Mouse (Mus musculus): ENCODE data around the gene Rhox3a2.
"Not testable (repeated sequence)": the region's sequence is repeated elsewhere in the genome, so short reads cannot be mapped to it uniquely, and the experiment has no call there.

Gene Rhox3a2

GRCm38 (mm10) chrX:37379728-37380127 is at the start of gene Rhox3a2:
Rhox3a2 (plus strand) TSS chrX:37380028.
- DNase-seq (ENCODE audit: low spot score) = not testable (repeated sequence)

- DNase-seq (ENCODE audit: low spot score) = not testable (repeated sequence)
Observed at GRCm38 (mm10) chrX:37390548-37390947, 10.7 kb downstream of the Rhox3a2 start, which contains the start of gene Rhox4a2. Rhox4a2 (plus strand) TSS chrX:37390848.

GRCm38 (mm10) chrX:37411767-37412166 is 31.9 kb downstream of the Rhox3a2 start, which contains the start of gene Rhox2b:
Rhox2b (plus strand) TSS chrX:37412067.
- not testable (repeated sequence) for DNase-seq (ENCODE audit: low spot score)

- not testable (repeated sequence) for DNase-seq (ENCODE audit: low spot score)
Observed at GRCm38 (mm10) chrX:37432194-37432593, 52.4 kb downstream of the Rhox3a2 start, which contains the start of gene Rhox4b. Rhox4b (plus strand) TSS chrX:37432494.
